Mouse (Mus musculus) kidney, adult 2 months (tissue): ENCODE data around the gene Sptan1. TPM values are rescaled to one million over a fixed set of nuclear protein-coding genes. Genes with fewer than 3 reads are reported as not detected.
"Not testable (repeated sequence)": the region's sequence is repeated elsewhere in the genome, so short reads cannot be mapped to it uniquely, and the experiment has no call there.

ENCODE experiments used
- DNase-seq: peaks from one replicate; pipeline ENCODE4 v3.0.0; 2021
- H3K27ac ChIP-seq: fragments of 200-500 bp; 2 replicates; pipeline ENCODE4 v1.5.1; 2012; ENCODE audit warnings: low read depth, low read length, control low read depth, inconsistent platforms; ENCODE audit not compliant: insufficient read depth
- H3K27me3 ChIP-seq: fragments of 200-500 bp; replicated peaks from 2 replicates; pipeline ENCODE4 v1.6.1; 2012; ENCODE audit warnings: mild to moderate bottlenecking, moderate library complexity, low read length, inconsistent platforms; ENCODE audit not compliant: control insufficient read depth, insufficient read depth
- H3K36me3 ChIP-seq: fragments of 200-500 bp; 2 replicates; pipeline ENCODE4 v1.6.1; 2012; ENCODE audit warnings: mild to moderate bottlenecking, moderate library complexity, low read length, inconsistent platforms; ENCODE audit not compliant: control insufficient read depth, insufficient read depth
- H3K4me1 ChIP-seq: fragments of 200-500 bp; 2 replicates; pipeline ENCODE4 v1.6.1; 2011; ENCODE audit warnings: low read length; ENCODE audit not compliant: control insufficient read depth, insufficient read depth
- H3K4me3 ChIP-seq: fragments of 200-500 bp; 2 replicates; pipeline ENCODE4 v1.5.1; 2011; ENCODE audit warnings: mild to moderate bottlenecking, low read depth, low read length, control low read depth; ENCODE audit not compliant: insufficient read depth
- CTCF ChIP-seq: fragments of 200-500 bp; conservative IDR thresholded peaks from 2 replicates; pipeline ENCODE4 v1.5.1; 2011; ENCODE audit warnings: low read depth, mild to moderate bottlenecking, control low read depth, low read length, moderate library complexity, mixed read lengths; ENCODE audit not compliant: insufficient read depth, insufficient read length
- POLR2A ChIP-seq: fragments of 200-500 bp; IDR thresholded peaks from one replicate; pipeline ENCODE4 v1.6.1; 2011; ENCODE audit warnings: low read depth, low read length, control low read depth
- WGBS: fragments of 180-500 bp; shearing (Covaris S2); methylation state at CpG from one replicate; pipeline ENCODE4 v1.1.7; 2018; 5-methylcytosine and 5-hydroxymethylcytosine counted together
- polyA plus RNA-seq: library from polyadenylated mRNA; depleted of rRNA; stranded (reverse); fragments of >200 nt; gene quantifications from 2 replicates; pipeline ENCODE4 v1.2.3, GENCODE M21; 2012

The Sptan1 gene
- polyA plus RNA-seq, 1 experiment: 237 TPM

- TF ChIP-seq CTCF (no peak), POLR2A (no peak)
- no peaks in the 10 kb centered on the region; the same call in 1 of the 2 replicates for H3K4me1 ChIP-seq
- DNase-seq: no peak
- no peaks in the 10 kb centered on the region for H3K36me3 ChIP-seq
- no peaks in the 10 kb centered on the region for H3K27me3 ChIP-seq
- H3K27ac ChIP-seq: no peak overlapping the region
- WGBS: 32% methylated on average over 11 of the region's 11 CpGs
- H3K4me3 ChIP-seq: peak overlapping the region; percentile 70
Measured at GRCm38 (mm10) chr2:30048101-30048501, 82.7 kb downstream of the Sptan1 start.

GRCm38 (mm10) chr2:30048699-30049388 is 83.5 kb downstream of the Sptan1 start, which contains the start of gene Wdr34:
TSS of gene Wdr34 (minus strand) at chr2:30048881.
- Histone ChIP-seq H3K27ac (peak within 1 kb of the TSS; percentile 95), H3K4me1 (no peaks in the 10 kb centered on the region; the same call in 1 of the 2 replicates), H3K27me3 (no peaks in the 10 kb centered on the region), H3K4me3 (peak within 1 kb of the TSS; percentile 70), H3K36me3 (no peaks in the 10 kb centered on the region)
- TF ChIP-seq CTCF: no peak
- TF ChIP-seq POLR2A: peak; percentile 10
- 1% methylated on average over 54 of the region's 54 CpGs for WGBS
- peak; percentile 99 for DNase-seq

DNA sequence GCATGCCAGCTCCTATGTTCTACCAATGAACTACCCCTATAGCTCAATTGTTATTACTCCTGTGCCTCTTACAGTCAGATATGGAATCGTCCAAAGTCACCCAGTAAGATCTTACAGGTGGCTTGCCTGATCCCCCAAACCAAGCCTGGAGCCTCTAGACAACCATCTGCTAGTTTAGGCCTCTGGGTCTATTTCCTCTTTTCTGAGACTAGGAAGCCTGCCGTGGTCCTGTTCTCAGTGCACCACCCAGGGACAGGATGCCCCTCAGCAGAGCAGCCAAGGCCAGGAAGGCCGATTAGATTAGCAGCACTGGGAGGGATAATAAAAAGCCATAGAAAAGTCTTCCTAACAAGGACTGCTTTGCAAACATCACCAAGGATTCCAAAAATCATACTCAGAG is 84.5 kb downstream of the Sptan1 start:
- TF ChIP-seq CTCF (no peak), POLR2A (no peak)
- no peaks in the 10 kb centered on the region for H3K27me3 ChIP-seq
- no peak for DNase-seq
- no peak overlapping the region for H3K27ac ChIP-seq
- 85% methylated on average over 3 of the region's 3 CpGs for WGBS
- H3K4me1 ChIP-seq: no peaks in the 10 kb centered on the region; the same call in 1 of the 2 replicates
- H3K36me3 ChIP-seq: no peaks in the 10 kb centered on the region
- H3K4me3 ChIP-seq: no peak overlapping the region

DNA sequence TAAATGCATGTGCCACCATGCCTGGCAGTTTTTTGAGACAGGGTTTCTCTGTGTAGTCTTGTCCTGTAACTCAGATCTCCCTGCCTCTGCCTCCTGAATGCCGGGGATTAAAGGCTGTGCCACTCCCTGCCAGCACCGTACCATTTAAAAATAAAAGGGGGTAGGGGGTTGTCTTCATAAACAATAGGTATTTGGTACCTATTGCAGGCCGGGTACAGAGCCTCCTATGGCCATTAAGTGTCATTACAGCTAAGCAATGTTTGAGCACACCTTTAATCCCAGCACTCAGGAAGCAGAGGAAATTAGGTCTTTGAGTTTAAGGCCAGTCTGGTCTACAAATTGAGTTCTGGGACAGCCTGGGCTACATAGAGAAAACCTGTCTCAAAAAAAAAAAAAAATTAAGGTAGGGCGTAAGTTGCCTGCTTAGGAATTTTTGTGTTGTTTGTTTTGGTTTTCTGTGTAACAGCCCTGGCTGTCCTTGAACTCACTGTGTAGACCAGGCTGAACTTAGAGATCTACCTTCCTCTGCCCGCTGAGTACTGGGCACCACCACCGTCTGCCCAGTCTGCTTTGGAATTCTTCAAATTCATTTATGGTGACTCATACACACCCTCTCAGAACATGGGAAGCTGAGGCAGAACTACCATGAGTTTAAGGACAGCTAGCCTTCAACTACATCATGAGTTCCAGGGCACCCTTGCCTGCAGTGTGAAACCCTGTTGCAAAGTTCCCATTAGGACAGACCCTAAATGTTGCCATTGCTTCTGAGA is 86.8 kb downstream of the Sptan1 start:
- H3K4me1 ChIP-seq: no peaks in the 10 kb centered on the region; the same call in 1 of the 2 replicates
- no peaks in the 10 kb centered on the region for H3K27me3 ChIP-seq
- H3K27ac ChIP-seq: no peak overlapping the region
- no peak for DNase-seq
- no peak overlapping the region for H3K4me3 ChIP-seq
- TF ChIP-seq POLR2A (no peak), CTCF (no peak)
- WGBS: 41% methylated on average over 6 of the region's 6 CpGs
- no peaks in the 10 kb centered on the region for H3K36me3 ChIP-seq

- not testable (repeated sequence) for DNase-seq, H3K27me3 ChIP-seq, H3K27ac ChIP-seq, H3K4me3 ChIP-seq, H3K4me1 ChIP-seq, H3K36me3 ChIP-seq
- WGBS: 92% methylated on average over 3 of the region's 3 CpGs
Measured at GRCm38 (mm10) chr2:30055310-30055709, 90.0 kb downstream of the Sptan1 start.

GRCm38 (mm10) chr2:30056736-30057135 is 91.4 kb downstream of the Sptan1 start:
- Histone ChIP-seq H3K27me3 (no peaks in the 10 kb centered on the region), H3K27ac (no peak overlapping the region), H3K36me3 (no peaks in the 10 kb centered on the region), H3K4me3 (no peak overlapping the region), H3K4me1 (peaks cover 5% of the 10 kb centered on the region; the same call in 1 of the 2 replicates)
- WGBS: 82% methylated on average over 3 of the region's 3 CpGs
- no peak for TF ChIP-seq POLR2A
- no peak for TF ChIP-seq CTCF
- no peak for DNase-seq

DNA sequence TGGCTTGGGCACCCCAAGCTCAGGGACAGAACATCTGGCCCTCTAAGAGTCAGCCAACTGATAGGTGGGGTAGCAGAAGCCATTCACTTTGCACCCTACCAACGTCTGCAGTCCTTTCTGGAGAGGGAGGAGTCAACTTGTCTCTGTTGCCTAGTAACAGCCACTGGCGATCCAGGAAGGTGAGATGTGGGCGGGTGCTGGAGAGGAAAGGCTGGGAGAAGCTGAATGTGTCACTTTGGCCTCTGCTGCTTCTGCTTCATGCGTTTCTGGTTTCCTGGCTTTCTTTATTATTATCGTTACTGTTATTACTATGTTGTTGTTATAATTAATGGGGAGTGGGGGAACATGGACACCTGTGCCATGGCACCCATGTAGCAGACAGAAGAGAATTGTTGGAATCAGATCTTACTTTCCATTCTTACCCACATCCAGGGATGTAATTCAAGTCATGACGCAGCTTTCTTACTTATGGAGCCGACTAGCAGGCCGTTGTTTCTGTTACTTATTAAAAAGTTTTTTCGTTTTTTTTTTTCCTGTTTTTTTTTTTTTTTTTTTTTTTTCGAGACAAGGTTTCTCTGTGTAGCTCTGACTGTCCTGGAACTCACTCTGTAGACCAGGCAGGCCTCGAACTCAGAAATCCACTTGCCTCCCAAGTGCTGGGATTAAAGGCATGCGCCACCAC is 92.0 kb downstream of the Sptan1 start, which contains the start of gene Set:
Gene Set (plus strand): TSS at position 156 of the 682 bp plus-strand sequence.
- TF ChIP-seq CTCF (no peak), POLR2A (no peak)
- H3K27ac ChIP-seq: no peak within 1 kb of the TSS
- H3K27me3 ChIP-seq: no peaks in the 10 kb centered on the region
- 39% methylated on average over 12 of the region's 12 CpGs for WGBS
- peaks cover 5% of the 10 kb centered on the region; the same call in 1 of the 2 replicates for H3K4me1 ChIP-seq
- no peak within 1 kb of the TSS for H3K4me3 ChIP-seq
- peak; percentile 33 for DNase-seq
- no peaks in the 10 kb centered on the region for H3K36me3 ChIP-seq
